Mouse (Mus musculus): ENCODE results near the gene Phgdh. TPM values are rescaled to one million over a fixed set of nuclear protein-coding genes. Genes with fewer than 3 reads are reported as not detected.
"Not testable (repeated sequence)": the region's sequence is repeated elsewhere in the genome, so short reads cannot be mapped to it uniquely, and the experiment has no call there.

The Phgdh gene
- polyA plus RNA-seq (2015; fragmentation: Nextera tagmentation; extraction: Ambion mirVana), result 541 and 585 TPM in 2 replicates

DNA sequence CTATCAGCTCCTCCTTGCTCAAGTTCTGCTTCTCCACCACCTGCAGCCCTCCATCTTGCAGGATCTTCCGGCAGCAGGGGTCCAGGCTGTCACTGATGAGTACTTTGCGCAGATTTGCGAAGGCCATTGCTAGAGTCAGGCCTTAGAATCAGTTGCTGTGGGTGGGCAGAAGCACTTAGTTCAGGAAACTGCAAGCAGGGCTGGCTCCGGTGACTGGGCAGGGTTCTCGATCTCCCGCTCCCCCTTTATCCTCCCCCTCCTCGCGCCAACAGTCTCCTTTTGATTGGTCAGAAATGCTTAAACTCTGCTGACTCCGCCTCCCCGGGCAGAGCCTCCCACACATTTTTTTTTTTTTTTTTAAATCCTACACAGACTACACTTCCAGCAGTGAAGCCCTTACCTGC, at the start of gene Phgdh:
Gene Phgdh (minus strand): TSS at position 285 of the 404 bp plus-strand sequence.
- WGBS, result 0% methylated on average over 10 of the region's 10 CpGs
- H3K36me3 ChIP-seq (ENCODE audit: insufficient read depth, low read length); H3K27me3 ChIP-seq (ENCODE audit: insufficient read depth, low read length); H3K9me3 ChIP-seq (ENCODE audit: low read length): not testable (repeated sequence)
- Histone ChIP-seq H3K4me2 (replicated peaks; ENCODE audit: low read depth, low read length) (peak within 1 kb of the TSS; percentile 91), H3K4me1 (ENCODE audit: insufficient read depth, low read length) (peaks cover 41% of the 10 kb centered on the region), H3K9ac (replicated peaks; ENCODE audit: low read length) (peak within 1 kb of the TSS; percentile 87), H3K4me3 (ENCODE audit: low read length) (peak within 1 kb of the TSS; percentile 83), H3K27ac (ENCODE audit: low read length) (peak within 1 kb of the TSS; percentile 84)
- peak; percentile 85 for ATAC-seq (ENCODE audit: low FRiP score, low TSS enrichment)

DNA sequence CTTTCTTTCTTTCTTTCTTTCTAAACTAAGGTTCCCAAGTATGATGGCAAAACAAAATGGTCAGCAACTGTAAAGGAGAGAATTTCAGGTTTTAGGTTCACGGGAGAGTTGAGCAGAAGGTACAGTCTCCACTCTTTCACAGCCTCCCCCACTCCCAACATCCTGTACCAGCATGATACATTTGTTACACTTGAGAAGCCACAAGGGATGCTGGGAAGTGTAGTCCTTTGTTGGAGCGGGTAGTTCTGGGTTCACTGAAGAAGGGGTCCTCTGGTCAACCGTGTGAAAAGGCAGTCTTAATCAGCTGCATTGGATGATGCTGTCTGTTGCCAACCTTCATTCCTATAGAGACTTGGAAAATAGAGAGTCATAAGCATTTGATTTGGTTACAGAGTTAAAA, 49.5 kb upstream of the Phgdh start:
- ATAC-seq (ENCODE audit: low FRiP score, low TSS enrichment), result peak; percentile 57; the same call in 1 of the 2 replicates
- H3K4me2 ChIP-seq (replicated peaks; ENCODE audit: low read depth, low read length), result no peak overlapping the region
- WGBS, result 34% methylated on average over 3 of the region's 3 CpGs
- peaks cover 23% of the 10 kb centered on the region for H3K4me1 ChIP-seq (ENCODE audit: insufficient read depth, low read length)
- H3K36me3 ChIP-seq (ENCODE audit: insufficient read depth, low read length), result no peaks in the 10 kb centered on the region
- no peak overlapping the region for H3K9ac ChIP-seq (replicated peaks; ENCODE audit: low read length)
- no peaks in the 10 kb centered on the region for H3K27me3 ChIP-seq (ENCODE audit: insufficient read depth, low read length)
- no peak overlapping the region for H3K27ac ChIP-seq (ENCODE audit: low read length)
- no peak overlapping the region for H3K4me3 ChIP-seq (ENCODE audit: low read length)
- no peaks in the 10 kb centered on the region for H3K9me3 ChIP-seq (ENCODE audit: low read length)

GRCm38 (mm10) chr3:98387756-98388155, 48.0 kb upstream of the Phgdh start:
- Histone ChIP-seq H3K36me3 (ENCODE audit: insufficient read depth, low read length) (no peaks in the 10 kb centered on the region), H3K9ac (replicated peaks; ENCODE audit: low read length) (no peak overlapping the region), H3K4me3 (ENCODE audit: low read length) (no peak overlapping the region), H3K27ac (ENCODE audit: low read length) (no peak overlapping the region), H3K9me3 (ENCODE audit: low read length) (no peaks in the 10 kb centered on the region), H3K4me1 (ENCODE audit: insufficient read depth, low read length) (peaks cover 38% of the 10 kb centered on the region), H3K4me2 (replicated peaks; ENCODE audit: low read depth, low read length) (no peak overlapping the region), H3K27me3 (ENCODE audit: insufficient read depth, low read length) (no peaks in the 10 kb centered on the region)
- no peak for ATAC-seq (ENCODE audit: low FRiP score, low TSS enrichment)
- 67% methylated on average over 7 of the region's 7 CpGs for WGBS

- Histone ChIP-seq H3K27ac (ENCODE audit: low read length) (no peak overlapping the region), H3K4me3 (ENCODE audit: low read length) (no peak overlapping the region), H3K9ac (replicated peaks; ENCODE audit: low read length) (no peak overlapping the region), H3K4me1 (ENCODE audit: insufficient read depth, low read length) (peaks cover 38% of the 10 kb centered on the region), H3K4me2 (replicated peaks; ENCODE audit: low read depth, low read length) (no peak overlapping the region), H3K27me3 (ENCODE audit: insufficient read depth, low read length) (no peaks in the 10 kb centered on the region), H3K9me3 (ENCODE audit: low read length) (no peaks in the 10 kb centered on the region), H3K36me3 (ENCODE audit: insufficient read depth, low read length) (no peaks in the 10 kb centered on the region)
- no peak for ATAC-seq (ENCODE audit: low FRiP score, low TSS enrichment)
- 40% methylated on average over 4 of the region's 4 CpGs for WGBS
Observed at GRCm38 (mm10) chr3:98387086-98387485, 47.3 kb upstream of the Phgdh start.

DNA sequence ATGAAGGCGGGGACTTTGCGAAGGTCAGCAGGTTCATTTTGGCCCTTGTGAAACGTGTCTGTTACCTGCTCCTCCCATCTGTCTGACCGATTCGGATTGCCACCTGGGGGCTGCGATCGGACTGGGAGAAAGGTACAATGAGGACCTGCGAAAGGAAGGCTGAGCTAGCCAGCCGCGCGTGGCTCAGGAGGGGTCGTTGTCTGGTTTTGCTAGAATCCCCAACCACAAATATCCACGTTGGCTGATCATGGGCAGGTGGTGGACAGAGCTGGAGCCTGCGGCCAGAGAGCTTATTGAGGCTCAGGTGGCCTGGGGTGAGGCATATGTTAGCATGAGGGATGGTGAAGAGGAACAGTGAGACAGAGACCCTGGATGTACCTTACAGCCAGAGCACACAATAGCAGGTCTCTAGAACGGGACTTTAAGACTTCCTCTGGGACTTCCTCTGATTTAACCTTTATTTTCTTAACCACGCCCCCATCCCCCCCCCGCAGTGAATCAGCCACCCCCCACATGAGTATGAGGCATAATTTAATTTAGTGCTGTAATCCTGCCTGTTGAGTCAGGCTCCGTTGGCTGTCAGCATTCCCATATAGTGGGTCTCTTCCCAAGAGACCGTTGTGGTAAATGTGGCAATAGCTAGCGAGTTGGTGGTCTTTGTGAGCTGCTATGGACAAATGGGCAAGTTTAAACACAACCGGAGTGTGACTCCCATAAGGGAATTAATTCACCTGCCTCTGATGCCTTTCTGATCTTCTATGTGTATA, 43.4 kb upstream of the Phgdh start:
- WGBS, result 6% methylated on average over 21 of the region's 21 CpGs
- H3K27me3 ChIP-seq (ENCODE audit: insufficient read depth, low read length), result no peaks in the 10 kb centered on the region
- no peaks in the 10 kb centered on the region for H3K36me3 ChIP-seq (ENCODE audit: insufficient read depth, low read length)
- H3K9me3 ChIP-seq (ENCODE audit: low read length), result no peaks in the 10 kb centered on the region
- peak overlapping the region; percentile 93 for H3K4me3 ChIP-seq (ENCODE audit: low read length)
- peak overlapping the region; percentile 93 for H3K27ac ChIP-seq (ENCODE audit: low read length)
- H3K4me1 ChIP-seq (ENCODE audit: insufficient read depth, low read length), result peaks cover 51% of the 10 kb centered on the region
- H3K4me2 ChIP-seq (replicated peaks; ENCODE audit: low read depth, low read length), result peak overlapping the region; percentile 68
- H3K9ac ChIP-seq (replicated peaks; ENCODE audit: low read length), result peak overlapping the region; percentile 93
- ATAC-seq (ENCODE audit: low FRiP score, low TSS enrichment), result peak; percentile 19

DNA sequence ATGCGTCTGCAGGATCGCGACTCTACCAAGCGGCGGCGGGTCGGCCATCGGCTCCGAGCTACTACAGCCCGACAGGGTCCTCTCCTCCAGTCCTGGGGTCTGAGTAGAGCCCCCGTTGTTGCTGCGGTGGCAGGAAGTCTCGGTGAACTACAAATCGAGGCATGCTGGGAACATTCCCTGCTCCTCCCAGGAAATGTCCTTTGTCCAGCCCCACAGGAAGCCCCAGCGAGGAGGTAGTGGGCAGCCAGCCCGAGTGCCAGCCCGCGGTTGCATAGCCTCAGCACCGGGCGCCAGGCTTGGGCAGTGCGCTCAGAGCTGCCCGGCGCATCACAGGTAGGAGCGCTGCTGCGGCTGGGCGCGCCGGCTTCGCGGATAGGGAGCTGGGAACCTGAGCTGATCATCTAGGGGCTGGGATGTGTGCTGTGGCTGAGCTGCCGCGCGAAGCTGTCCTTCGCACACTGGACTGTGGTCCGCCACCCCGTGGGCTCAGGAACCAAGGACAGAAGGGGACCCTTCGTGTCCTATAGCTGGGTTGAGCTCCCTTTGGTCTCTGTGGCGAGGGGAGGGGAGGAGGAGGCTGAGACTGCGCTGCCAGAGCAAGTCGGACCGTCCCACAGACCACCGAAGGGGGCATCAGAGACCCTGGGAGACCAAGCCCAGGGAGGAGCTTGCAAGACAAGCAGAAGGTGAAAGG, 42.6 kb upstream of the Phgdh start, which contains the start of gene Zfp697:
Gene Zfp697 (plus strand): TSS at position 216 of the 694 bp plus-strand sequence.
- Histone ChIP-seq H3K9ac (replicated peaks; ENCODE audit: low read length) (peak within 1 kb of the TSS; percentile 93), H3K9me3 (ENCODE audit: low read length) (no peaks in the 10 kb centered on the region), H3K4me1 (ENCODE audit: insufficient read depth, low read length) (peaks cover 44% of the 10 kb centered on the region), H3K36me3 (ENCODE audit: insufficient read depth, low read length) (no peaks in the 10 kb centered on the region), H3K27ac (ENCODE audit: low read length) (peak within 1 kb of the TSS; percentile 93), H3K4me3 (ENCODE audit: low read length) (peak within 1 kb of the TSS; percentile 93), H3K27me3 (ENCODE audit: insufficient read depth, low read length) (no peaks in the 10 kb centered on the region), H3K4me2 (replicated peaks; ENCODE audit: low read depth, low read length) (peak within 1 kb of the TSS; percentile 68)
- peak; percentile 91 for ATAC-seq (ENCODE audit: low FRiP score, low TSS enrichment)
- WGBS, result under 1% methylated on average over 42 of the region's 42 CpGs

DNA sequence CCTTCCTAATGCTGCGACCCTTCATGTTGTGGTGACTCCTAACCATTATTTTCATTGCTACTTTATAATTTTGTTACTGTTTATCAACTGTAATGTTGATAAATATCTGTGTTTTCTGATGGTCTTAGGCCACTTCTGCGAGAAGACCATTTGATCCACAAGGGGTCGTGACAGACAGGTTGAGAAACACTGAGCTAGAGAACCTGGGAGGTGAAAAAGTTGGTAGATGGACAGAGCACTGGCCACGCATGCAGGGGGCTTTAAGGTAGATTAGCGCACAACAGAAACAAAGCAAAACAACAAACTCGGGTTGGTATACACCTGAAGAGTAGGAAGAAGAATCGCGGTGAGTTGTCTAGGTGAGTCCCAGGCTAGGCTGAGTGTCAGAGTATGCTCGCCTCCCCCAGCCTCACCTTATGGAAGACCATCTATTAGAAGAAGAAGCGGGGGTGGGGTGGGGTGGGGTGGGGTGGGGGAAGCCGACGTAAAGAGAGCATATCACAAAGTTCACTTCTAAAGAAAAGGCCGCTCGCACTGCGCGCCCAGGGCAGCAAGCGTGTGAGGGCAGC, 42.0 kb upstream of the Phgdh start:
- ATAC-seq (ENCODE audit: low FRiP score, low TSS enrichment), result peak; percentile 20
- 7% methylated on average over 17 of the region's 17 CpGs for WGBS
- Histone ChIP-seq H3K27ac (ENCODE audit: low read length) (peak overlapping the region; percentile 93), H3K4me2 (replicated peaks; ENCODE audit: low read depth, low read length) (peak overlapping the region; percentile 68), H3K4me1 (ENCODE audit: insufficient read depth, low read length) (peaks cover 38% of the 10 kb centered on the region), H3K4me3 (ENCODE audit: low read length) (peak overlapping the region; percentile 93), H3K36me3 (ENCODE audit: insufficient read depth, low read length) (no peaks in the 10 kb centered on the region), H3K27me3 (ENCODE audit: insufficient read depth, low read length) (no peaks in the 10 kb centered on the region), H3K9me3 (ENCODE audit: low read length) (no peaks in the 10 kb centered on the region), H3K9ac (replicated peaks; ENCODE audit: low read length) (peak overlapping the region; percentile 93)

GRCm38 (mm10) chr3:98379236-98379635, 39.4 kb upstream of the Phgdh start:
- Histone ChIP-seq H3K9ac (replicated peaks; ENCODE audit: low read length) (no peak overlapping the region), H3K27ac (ENCODE audit: low read length) (peak overlapping the region; percentile 32; the same call in 1 of the 2 replicates), H3K36me3 (ENCODE audit: insufficient read depth, low read length) (no peaks in the 10 kb centered on the region), H3K4me1 (ENCODE audit: insufficient read depth, low read length) (peaks cover 27% of the 10 kb centered on the region), H3K27me3 (ENCODE audit: insufficient read depth, low read length) (no peaks in the 10 kb centered on the region), H3K4me3 (ENCODE audit: low read length) (no peak overlapping the region), H3K4me2 (replicated peaks; ENCODE audit: low read depth, low read length) (no peak overlapping the region), H3K9me3 (ENCODE audit: low read length) (no peaks in the 10 kb centered on the region)
- peak; percentile 66 for ATAC-seq (ENCODE audit: low FRiP score, low TSS enrichment)
- 4% methylated on average over 7 of the region's 7 CpGs for WGBS

DNA sequence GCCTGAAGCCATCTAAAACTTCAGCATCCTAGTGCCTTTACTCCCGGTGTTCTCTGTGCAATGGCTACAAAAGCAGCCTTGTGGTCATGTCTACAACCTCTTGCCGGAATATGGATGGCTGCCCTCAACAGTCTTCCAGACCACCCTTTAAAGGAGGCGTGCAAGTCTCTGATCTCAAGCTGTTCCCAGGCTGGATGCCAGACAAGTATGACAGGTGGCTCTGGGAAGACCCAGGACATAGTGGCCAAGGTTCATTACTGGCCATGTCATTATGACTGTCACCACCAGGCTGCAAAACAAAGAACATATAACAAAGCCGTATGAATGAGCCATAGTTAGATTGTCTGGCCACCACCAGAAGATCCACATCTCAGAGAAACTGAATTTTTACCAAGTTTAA, 38.5 kb upstream of the Phgdh start:
- no peak overlapping the region for H3K27ac ChIP-seq (ENCODE audit: low read length)
- no peaks in the 10 kb centered on the region for H3K36me3 ChIP-seq (ENCODE audit: insufficient read depth, low read length)
- H3K9ac ChIP-seq (replicated peaks; ENCODE audit: low read length), result no peak overlapping the region
- peaks cover 20% of the 10 kb centered on the region for H3K4me1 ChIP-seq (ENCODE audit: insufficient read depth, low read length)
- no peaks in the 10 kb centered on the region for H3K27me3 ChIP-seq (ENCODE audit: insufficient read depth, low read length)
- no peaks in the 10 kb centered on the region for H3K9me3 ChIP-seq (ENCODE audit: low read length)
- WGBS, result 87% methylated on average over 4 of the region's 4 CpGs
- H3K4me3 ChIP-seq (ENCODE audit: low read length), result no peak overlapping the region
- H3K4me2 ChIP-seq (replicated peaks; ENCODE audit: low read depth, low read length), result no peak overlapping the region
- no peak for ATAC-seq (ENCODE audit: low FRiP score, low TSS enrichment)

All from kidney, embryonic 16.5 days (tissue).